Mouse (Mus musculus) ES-Bruce4 (cell line): ENCODE measurements around the gene Ddx10.

Experiments used
- CTCF ChIP-seq: IDR thresholded peaks from one replicate; pipeline ENCODE4 v1.8.1; 2011; ENCODE audit warnings: low read depth, low read length
- EP300 ChIP-seq: IDR thresholded peaks from 2 replicates; pipeline ENCODE4 v1.6.1; 2011; ENCODE audit warnings: low read depth, low read length; ENCODE audit not compliant: insufficient read depth
- POLR2A ChIP-seq: IDR thresholded peaks from one replicate; pipeline ENCODE4 v1.8.1; 2011; ENCODE audit warnings: low read length; ENCODE audit not compliant: insufficient read depth

GRCm38 (mm10) chr9:53130460-53130859 lies 117.4 kb downstream of the Ddx10 start:
- TF ChIP-seq CTCF (no peak), EP300 (no peak), POLR2A (no peak)
